Mouse (Mus musculus): ENCODE data around the gene Aif1l. TPM values are rescaled to one million over a fixed set of nuclear protein-coding genes. Genes with fewer than 3 reads are reported as not detected.

Aif1l gene
- total RNA-seq, 1 experiment = 48.5 TPM

DNA sequence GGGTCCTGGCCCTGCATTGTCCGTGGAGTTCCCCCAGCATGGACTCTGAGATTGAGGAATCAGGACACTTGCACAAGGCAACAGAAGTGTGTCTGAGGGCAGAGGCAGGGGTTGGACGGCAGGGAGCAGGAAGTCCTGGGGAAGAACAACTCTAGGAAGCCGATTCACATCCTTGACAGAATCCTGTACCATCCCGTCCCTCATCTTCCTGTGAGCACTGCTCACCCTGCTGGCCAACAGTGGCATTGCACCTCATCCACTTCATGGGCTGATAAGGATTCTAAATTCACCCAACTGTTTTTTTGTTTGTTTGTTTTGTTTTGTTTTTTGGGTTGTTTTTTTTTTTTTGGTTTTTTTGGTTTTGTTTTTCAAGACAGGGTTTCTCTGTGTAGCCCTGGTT lies 34.8 kb upstream of the Aif1l start:
- no peaks in the 10 kb centered on the region for H3K9me3 ChIP-seq (ENCODE audit: control insufficient read depth, insufficient read depth, low read depth, low read length)
- H3K4me3 ChIP-seq (ENCODE audit: insufficient read depth in 1 of 2, low read depth in 1 of 2, low read length in 2 of 2, poor library complexity in 1 of 2, severe bottlenecking in 1 of 2) = no peak overlapping the region
- no peaks in the 10 kb centered on the region; a peak in 1 of 4 replicates for H3K4me1 ChIP-seq (ENCODE audit: control insufficient read depth in 2 of 2, insufficient read depth in 2 of 2, low read length in 2 of 2, poor library complexity in 1 of 2)
- no peak overlapping the region for H3K27ac ChIP-seq (ENCODE audit: insufficient read depth, low read depth, low read length, poor library complexity, severe bottlenecking)
- in situ Hi-C loops (cut with MboI; ENCODE audit: low sequenced_read_pairs in 2 of 2, unreplicated experiment in 2 of 2) = no loop called here
- no peak for TF ChIP-seq MAFK (IDR thresholded peaks at IDR 0.05; ENCODE audit: insufficient read depth, low read depth, low read length)
- H3K9ac ChIP-seq (ENCODE audit: insufficient read depth, low read depth, low read length, poor library complexity, severe bottlenecking) = no peak overlapping the region
- no peaks in the 10 kb centered on the region for H3K36me3 ChIP-seq (ENCODE audit: control insufficient read depth, insufficient read depth, low read length, poor library complexity, severe bottlenecking)
- DNase-seq (ENCODE audit: low read depth, low spot score) = peak; percentile 66

GRCm38 (mm10) chr2:31917636-31918035 lies 32.3 kb upstream of the Aif1l start:
- Histone ChIP-seq H3K9ac (ENCODE audit: insufficient read depth, low read depth, low read length, poor library complexity, severe bottlenecking) (no peak overlapping the region), H3K9me3 (ENCODE audit: control insufficient read depth, insufficient read depth, low read depth, low read length) (no peaks in the 10 kb centered on the region), H3K4me1 (ENCODE audit: control insufficient read depth in 2 of 2, insufficient read depth in 2 of 2, low read length in 2 of 2, poor library complexity in 1 of 2) (no peaks in the 10 kb centered on the region; a peak in 1 of 4 replicates), H3K36me3 (ENCODE audit: control insufficient read depth, insufficient read depth, low read length, poor library complexity, severe bottlenecking) (no peaks in the 10 kb centered on the region), H3K27ac (ENCODE audit: insufficient read depth, low read depth, low read length, poor library complexity, severe bottlenecking) (no peak overlapping the region), H3K4me3 (ENCODE audit: insufficient read depth in 1 of 2, low read depth in 1 of 2, low read length in 2 of 2, poor library complexity in 1 of 2, severe bottlenecking in 1 of 2) (no peak overlapping the region)
- no peak for DNase-seq (ENCODE audit: low read depth, low spot score)
- in situ Hi-C loops (cut with MboI; ENCODE audit: low sequenced_read_pairs in 2 of 2, unreplicated experiment in 2 of 2) = no loop called here
- TF ChIP-seq HCFC1 (IDR thresholded peaks at IDR 0.05; ENCODE audit: borderline replicate concordance, insufficient read depth, low read length) (no peak), ZC3H11A (IDR thresholded peaks at IDR 0.05; ENCODE audit: borderline replicate concordance, low read depth, low read length) (peak; percentile 9; the same call in 1 of the 2 replicates), MAFK (IDR thresholded peaks at IDR 0.05; ENCODE audit: insufficient read depth, low read depth, low read length) (no peak), CHD2 (IDR thresholded peaks at IDR 0.05; ENCODE audit: low read depth, low read length) (no peak), ZNF384 (IDR thresholded peaks at IDR 0.05; ENCODE audit: low read depth, low read length) (no peak)

DNA sequence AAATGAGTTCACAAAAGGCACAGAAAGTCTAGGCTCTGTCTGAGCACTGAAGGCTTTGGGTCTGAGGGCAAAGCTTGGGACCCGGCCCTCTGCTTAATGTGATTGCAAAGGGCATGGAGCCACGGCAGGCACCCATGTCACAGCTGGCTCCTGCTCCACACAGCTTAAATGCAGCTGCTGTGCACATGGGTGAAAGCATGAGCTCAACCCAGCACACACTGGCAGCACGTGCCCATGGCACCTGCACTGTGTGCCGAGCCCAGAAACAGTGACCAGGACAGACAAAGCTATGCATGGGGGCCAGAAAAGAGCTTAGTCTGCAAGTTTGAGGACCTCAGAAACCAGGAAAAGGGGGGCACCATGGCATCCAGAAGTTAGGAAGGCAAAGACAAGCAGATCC lies 26.3 kb upstream of the Aif1l start:
- TF ChIP-seq MAFK (IDR thresholded peaks at IDR 0.05; ENCODE audit: insufficient read depth, low read depth, low read length) = no peak
- no peak overlapping the region for H3K27ac ChIP-seq (ENCODE audit: insufficient read depth, low read depth, low read length, poor library complexity, severe bottlenecking)
- in situ Hi-C loops (cut with MboI; ENCODE audit: low sequenced_read_pairs in 2 of 2, unreplicated experiment in 2 of 2) = no loop called here
- no peak for DNase-seq (ENCODE audit: low read depth, low spot score)
- no peak overlapping the region for H3K9ac ChIP-seq (ENCODE audit: insufficient read depth, low read depth, low read length, poor library complexity, severe bottlenecking)
- H3K4me3 ChIP-seq (ENCODE audit: insufficient read depth in 1 of 2, low read depth in 1 of 2, low read length in 2 of 2, poor library complexity in 1 of 2, severe bottlenecking in 1 of 2) = no peak overlapping the region
- H3K4me1 ChIP-seq (ENCODE audit: control insufficient read depth in 2 of 2, insufficient read depth in 2 of 2, low read length in 2 of 2, poor library complexity in 1 of 2) = no peaks in the 10 kb centered on the region
- no peaks in the 10 kb centered on the region for H3K36me3 ChIP-seq (ENCODE audit: control insufficient read depth, insufficient read depth, low read length, poor library complexity, severe bottlenecking)
- H3K9me3 ChIP-seq (ENCODE audit: control insufficient read depth, insufficient read depth, low read depth, low read length) = no peaks in the 10 kb centered on the region

DNA sequence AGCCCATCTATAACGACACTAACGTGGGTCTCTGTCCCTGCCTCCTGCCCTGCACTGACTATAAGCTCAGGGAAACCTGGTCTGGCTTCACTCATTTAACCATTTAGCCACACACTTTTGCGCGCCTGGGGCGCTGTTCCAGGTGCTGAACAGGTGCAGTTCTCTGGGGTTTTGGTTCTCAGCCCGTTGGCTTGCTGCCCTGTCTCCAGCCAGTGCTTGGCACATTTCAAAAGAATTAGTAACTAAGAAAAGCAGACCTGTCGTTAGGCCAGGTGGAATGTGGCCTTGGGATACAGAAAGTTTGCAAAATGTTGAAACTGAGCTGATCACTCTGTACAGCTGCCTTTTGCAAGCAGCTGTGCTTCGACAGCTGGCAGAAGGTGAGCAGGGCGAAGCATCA lies 25.1 kb upstream of the Aif1l start:
- Histone ChIP-seq H3K9ac (ENCODE audit: insufficient read depth, low read depth, low read length, poor library complexity, severe bottlenecking) (no peak overlapping the region), H3K36me3 (ENCODE audit: control insufficient read depth, insufficient read depth, low read length, poor library complexity, severe bottlenecking) (no peaks in the 10 kb centered on the region), H3K9me3 (ENCODE audit: control insufficient read depth, insufficient read depth, low read depth, low read length) (no peaks in the 10 kb centered on the region), H3K27ac (ENCODE audit: insufficient read depth, low read depth, low read length, poor library complexity, severe bottlenecking) (no peak overlapping the region), H3K4me3 (ENCODE audit: insufficient read depth in 1 of 2, low read depth in 1 of 2, low read length in 2 of 2, poor library complexity in 1 of 2, severe bottlenecking in 1 of 2) (no peak overlapping the region), H3K4me1 (ENCODE audit: control insufficient read depth in 2 of 2, insufficient read depth in 2 of 2, low read length in 2 of 2, poor library complexity in 1 of 2) (no peaks in the 10 kb centered on the region)
- TF ChIP-seq MAFK (IDR thresholded peaks at IDR 0.05; ENCODE audit: insufficient read depth, low read depth, low read length) (no peak), ZC3H11A (IDR thresholded peaks at IDR 0.05; ENCODE audit: borderline replicate concordance, low read depth, low read length) (no peak), ZNF384 (IDR thresholded peaks at IDR 0.05; ENCODE audit: low read depth, low read length) (no peak), HCFC1 (IDR thresholded peaks at IDR 0.05; ENCODE audit: borderline replicate concordance, insufficient read depth, low read length) (no peak), CHD2 (IDR thresholded peaks at IDR 0.05; ENCODE audit: low read depth, low read length) (no peak)
- in situ Hi-C loops (cut with MboI; ENCODE audit: low sequenced_read_pairs in 2 of 2, unreplicated experiment in 2 of 2) = no loop called here
- no peak for DNase-seq (ENCODE audit: low read depth, low spot score)

- Histone ChIP-seq H3K27ac (ENCODE audit: insufficient read depth, low read depth, low read length, poor library complexity, severe bottlenecking) (no peak overlapping the region), H3K36me3 (ENCODE audit: control insufficient read depth, insufficient read depth, low read length, poor library complexity, severe bottlenecking) (no peaks in the 10 kb centered on the region), H3K9ac (ENCODE audit: insufficient read depth, low read depth, low read length, poor library complexity, severe bottlenecking) (no peak overlapping the region), H3K4me3 (ENCODE audit: insufficient read depth in 1 of 2, low read depth in 1 of 2, low read length in 2 of 2, poor library complexity in 1 of 2, severe bottlenecking in 1 of 2) (no peak overlapping the region), H3K4me1 (ENCODE audit: control insufficient read depth in 2 of 2, insufficient read depth in 2 of 2, low read length in 2 of 2, poor library complexity in 1 of 2) (no peaks in the 10 kb centered on the region), H3K9me3 (ENCODE audit: control insufficient read depth, insufficient read depth, low read depth, low read length) (no peaks in the 10 kb centered on the region)
- TF ChIP-seq ZC3H11A (IDR thresholded peaks at IDR 0.05; ENCODE audit: borderline replicate concordance, low read depth, low read length) (no peak), MAFK (IDR thresholded peaks at IDR 0.05; ENCODE audit: insufficient read depth, low read depth, low read length) (no peak), CHD2 (IDR thresholded peaks at IDR 0.05; ENCODE audit: low read depth, low read length) (no peak), HCFC1 (IDR thresholded peaks at IDR 0.05; ENCODE audit: borderline replicate concordance, insufficient read depth, low read length) (no peak), ZNF384 (IDR thresholded peaks at IDR 0.05; ENCODE audit: low read depth, low read length) (no peak)
- no peak for DNase-seq (ENCODE audit: low read depth, low spot score)
- in situ Hi-C loops (cut with MboI; ENCODE audit: low sequenced_read_pairs in 2 of 2, unreplicated experiment in 2 of 2) = no loop called here
Measured at GRCm38 (mm10) chr2:31925936-31926335, 24.0 kb upstream of the Aif1l start.
